Mouse (Mus musculus): ENCODE measurements around the gene Rab3d. TPM values are rescaled to one million over a fixed set of nuclear protein-coding genes. Genes with fewer than 3 reads are reported as not detected.

Rab3d gene
- polyA plus RNA-seq, 1 experiment from 2014 or later, result 28.4 TPM

- 71% methylated on average over 3 of the region's 3 CpGs for WGBS
These were observed 36.6 kb upstream of the Rab3d start for GRCm38 (mm10) chr9:21954635-21955034.

DNA sequence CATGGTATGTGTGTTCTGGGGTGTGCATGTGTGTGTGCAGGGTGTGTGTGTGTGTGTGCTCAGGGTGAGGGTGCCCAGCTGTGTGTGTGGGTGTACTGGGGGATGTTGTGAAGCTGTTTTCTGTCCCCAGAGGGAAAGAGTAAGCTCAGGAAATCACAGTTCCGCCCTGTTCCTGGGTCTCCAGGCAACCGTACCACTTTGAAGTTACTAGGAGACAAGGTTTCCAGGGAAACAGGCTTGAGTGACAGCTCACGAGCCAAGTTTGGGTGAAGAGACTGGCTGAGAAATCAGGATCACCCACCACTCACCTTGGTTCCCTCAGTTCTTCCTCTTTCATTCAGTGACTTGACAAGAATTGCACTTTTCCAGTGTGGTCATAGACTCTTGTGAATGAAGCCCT is 35.6 kb upstream of the Rab3d start:
- TF ChIP-seq CTCF (IDR thresholded peaks at IDR 0.05) (no peak), EP300 (IDR thresholded peaks at IDR 0.05) (no peak)
- ATAC-seq (no peak), DNase-seq (ENCODE audit: low spot score) (no peak)
- Histone ChIP-seq H3K27me3 (replicated peaks; ENCODE audit: insufficient read depth, low read length) (no peaks in the 10 kb centered on the region), H3K9me3 (ENCODE audit: low read length) (no peaks in the 10 kb centered on the region), H3K4me3 (ENCODE audit: low read depth, low read length) (no peak overlapping the region), H3K4me2 (replicated peaks; ENCODE audit: low read depth, low read length) (no peak overlapping the region), H3K9ac (replicated peaks; ENCODE audit: low read depth) (no peak overlapping the region), H3K27ac (ENCODE audit: low read length) (no peak overlapping the region), H3K4me1 (ENCODE audit: insufficient read depth, low read depth, low read length) (peaks cover 4% of the 10 kb centered on the region; the same call in 1 of the 2 replicates), H3K36me3 (ENCODE audit: insufficient read depth, low read length) (no peaks in the 10 kb centered on the region)
- whole genome bisulfite sequencing, result 11% methylated on average over 3 of the region's 3 CpGs

More at GRCm38 (mm10) chr9:21954635-21955034, 36.6 kb upstream of the Rab3d start:
- DNase-seq (ENCODE audit: low spot score) (no peak), ATAC-seq (no peak)
- no peaks in the 10 kb centered on the region for H3K36me3 ChIP-seq (ENCODE audit: insufficient read depth, low read length)
- H3K27ac ChIP-seq (ENCODE audit: low read length), result no peak overlapping the region
- TF ChIP-seq EP300 (IDR thresholded peaks at IDR 0.05), result no peak
- TF ChIP-seq CTCF (IDR thresholded peaks at IDR 0.05), result no peak
- no peak overlapping the region for H3K9ac ChIP-seq (replicated peaks; ENCODE audit: low read depth)
- no peak overlapping the region for H3K4me3 ChIP-seq (ENCODE audit: low read depth, low read length)
- H3K4me1 ChIP-seq (ENCODE audit: insufficient read depth, low read depth, low read length), result peaks cover 4% of the 10 kb centered on the region; the same call in 1 of the 2 replicates
- H3K27me3 ChIP-seq (replicated peaks; ENCODE audit: insufficient read depth, low read length), result no peaks in the 10 kb centered on the region
- no peaks in the 10 kb centered on the region for H3K9me3 ChIP-seq (ENCODE audit: low read length)
- H3K4me2 ChIP-seq (replicated peaks; ENCODE audit: low read depth, low read length), result no peak overlapping the region

GRCm38 (mm10) chr9:21951977-21952376 is 34.0 kb upstream of the Rab3d start:
- DNase-seq (ENCODE audit: low spot score) (no peak), ATAC-seq (no peak)
- peaks cover 4% of the 10 kb centered on the region; the same call in 1 of the 2 replicates for H3K4me1 ChIP-seq (ENCODE audit: insufficient read depth, low read depth, low read length)
- TF ChIP-seq EP300 (IDR thresholded peaks at IDR 0.05) (no peak), CTCF (IDR thresholded peaks at IDR 0.05) (peak; percentile 61)
- WGBS, result 78% methylated on average over 3 of the region's 3 CpGs
- H3K4me2 ChIP-seq (replicated peaks; ENCODE audit: low read depth, low read length), result no peak overlapping the region
- no peak overlapping the region for H3K27ac ChIP-seq (ENCODE audit: low read length)
- H3K27me3 ChIP-seq (replicated peaks; ENCODE audit: insufficient read depth, low read length), result no peaks in the 10 kb centered on the region
- H3K4me3 ChIP-seq (ENCODE audit: low read depth, low read length), result no peak overlapping the region
- H3K9ac ChIP-seq (replicated peaks; ENCODE audit: low read depth), result no peak overlapping the region
- H3K36me3 ChIP-seq (ENCODE audit: insufficient read depth, low read length), result no peaks in the 10 kb centered on the region
- no peaks in the 10 kb centered on the region for H3K9me3 ChIP-seq (ENCODE audit: low read length)

DNA sequence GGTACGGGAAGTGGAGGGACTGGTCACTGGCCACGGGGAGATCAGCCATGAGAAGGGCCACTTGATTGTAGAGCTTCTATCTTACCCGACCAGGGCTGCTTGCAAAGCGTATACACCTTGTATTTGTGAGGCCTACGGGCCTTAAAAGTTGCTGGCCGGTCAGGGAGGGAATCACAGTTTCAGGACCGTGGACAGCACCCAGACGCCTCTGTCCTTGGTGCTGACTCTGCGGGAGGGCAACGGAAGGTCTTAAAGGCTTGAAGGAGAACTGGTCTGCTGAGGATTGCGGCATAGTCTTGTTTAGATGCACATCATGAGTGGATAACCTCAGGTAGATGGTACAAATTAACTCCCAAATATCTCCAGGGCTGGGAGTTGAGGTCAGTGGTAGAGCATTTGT is 32.3 kb upstream of the Rab3d start:
- peak; percentile 6; the same call in 1 of the 2 replicates for TF ChIP-seq CTCF (IDR thresholded peaks at IDR 0.05)
- no peak for TF ChIP-seq EP300 (IDR thresholded peaks at IDR 0.05)
- DNase-seq (ENCODE audit: low spot score) (peak; percentile 53), ATAC-seq (0 out of 2 replicates have a peak, but pooled peaks have one; percentile 18)

DNA sequence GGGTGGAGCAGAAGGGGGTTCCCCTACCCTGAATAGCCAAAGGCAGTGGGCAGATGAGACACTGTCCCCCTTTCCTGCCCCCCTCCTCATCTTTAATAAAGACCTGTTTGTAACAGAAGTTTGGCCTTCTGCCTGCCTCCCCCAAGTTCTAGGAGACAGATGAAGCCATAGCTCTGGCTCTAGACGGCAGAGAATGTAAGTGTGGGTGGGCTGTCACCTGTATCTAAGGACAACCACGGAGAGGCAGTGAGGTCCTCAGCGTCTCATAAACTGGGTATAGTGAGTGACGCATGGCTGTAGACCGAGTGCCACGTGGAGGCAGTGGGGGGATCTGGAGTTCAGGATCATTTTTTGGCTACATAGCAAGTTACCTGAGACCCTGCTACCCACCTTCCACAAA is 30.8 kb upstream of the Rab3d start:
- H3K9ac ChIP-seq (replicated peaks; ENCODE audit: low read depth), result no peak overlapping the region
- no peak overlapping the region for H3K4me2 ChIP-seq (replicated peaks; ENCODE audit: low read depth, low read length)
- no peak for ATAC-seq
- no peaks in the 10 kb centered on the region for H3K9me3 ChIP-seq (ENCODE audit: low read length)
- no peaks in the 10 kb centered on the region for H3K36me3 ChIP-seq (ENCODE audit: insufficient read depth, low read length)
- H3K4me3 ChIP-seq (ENCODE audit: low read depth, low read length), result no peak overlapping the region
- TF ChIP-seq CTCF (IDR thresholded peaks at IDR 0.05), result no peak
- no peak for TF ChIP-seq EP300 (IDR thresholded peaks at IDR 0.05)
- no peaks in the 10 kb centered on the region for H3K27me3 ChIP-seq (replicated peaks; ENCODE audit: insufficient read depth, low read length)
- 56% methylated on average over 6 of the region's 6 CpGs for WGBS
- H3K27ac ChIP-seq (ENCODE audit: low read length), result no peak overlapping the region
- no peak for DNase-seq (ENCODE audit: low spot score)
- H3K4me1 ChIP-seq (ENCODE audit: insufficient read depth, low read depth, low read length), result no peaks in the 10 kb centered on the region

More for the DNA sequence above, 32.3 kb upstream of the Rab3d start:
- no peak overlapping the region for H3K4me2 ChIP-seq (replicated peaks; ENCODE audit: low read depth, low read length)
- H3K27ac ChIP-seq (ENCODE audit: low read length), result no peak overlapping the region
- no peaks in the 10 kb centered on the region for H3K36me3 ChIP-seq (ENCODE audit: insufficient read depth, low read length)
- H3K9me3 ChIP-seq (ENCODE audit: low read length), result no peaks in the 10 kb centered on the region
- H3K27me3 ChIP-seq (replicated peaks; ENCODE audit: insufficient read depth, low read length), result no peaks in the 10 kb centered on the region
- no peak overlapping the region for H3K9ac ChIP-seq (replicated peaks; ENCODE audit: low read depth)
- no peak overlapping the region for H3K4me3 ChIP-seq (ENCODE audit: low read depth, low read length)
- 14% methylated on average over 11 of the region's 11 CpGs for WGBS
- no peaks in the 10 kb centered on the region for H3K4me1 ChIP-seq (ENCODE audit: insufficient read depth, low read depth, low read length)

DNA sequence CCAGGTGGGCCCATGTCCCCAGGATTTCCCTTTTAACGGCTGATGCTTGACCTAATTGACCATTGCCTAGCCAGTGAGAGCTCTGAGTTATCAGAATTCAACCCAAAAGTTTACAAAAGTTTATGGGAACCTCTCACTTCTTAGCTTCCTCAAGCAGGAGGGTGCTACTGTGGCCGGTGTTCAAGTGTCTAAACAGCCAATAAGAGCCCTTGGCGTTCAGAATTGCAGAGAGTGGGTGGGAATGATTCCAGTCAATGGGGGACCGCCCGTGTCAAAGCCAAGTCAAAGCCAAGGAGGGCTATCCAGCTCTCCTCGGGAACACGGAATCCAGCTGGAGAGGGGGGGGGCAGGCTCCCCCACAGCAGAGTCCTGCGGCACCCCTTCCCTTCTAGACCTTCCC is 30.2 kb upstream of the Rab3d start:
- H3K4me1 ChIP-seq (ENCODE audit: insufficient read depth, low read depth, low read length), result no peaks in the 10 kb centered on the region
- WGBS, result 41% methylated on average over 6 of the region's 8 CpGs
- ATAC-seq (no peak), DNase-seq (ENCODE audit: low spot score) (no peak)
- H3K27ac ChIP-seq (ENCODE audit: low read length), result no peak overlapping the region
- no peak overlapping the region for H3K9ac ChIP-seq (replicated peaks; ENCODE audit: low read depth)
- no peaks in the 10 kb centered on the region for H3K36me3 ChIP-seq (ENCODE audit: insufficient read depth, low read length)
- H3K4me3 ChIP-seq (ENCODE audit: low read depth, low read length), result no peak overlapping the region
- TF ChIP-seq EP300 (IDR thresholded peaks at IDR 0.05), result no peak
- H3K9me3 ChIP-seq (ENCODE audit: low read length), result no peaks in the 10 kb centered on the region
- no peaks in the 10 kb centered on the region for H3K27me3 ChIP-seq (replicated peaks; ENCODE audit: insufficient read depth, low read length)
- no peak overlapping the region for H3K4me2 ChIP-seq (replicated peaks; ENCODE audit: low read depth, low read length)
